Mouse (Mus musculus) right cerebral cortex, postnatal 25 days (tissue): ENCODE measurements around the gene Trpc1.

Experiments
- DNase-seq: peaks from one replicate; pipeline ENCODE4 v3.0.0; 2022

Trpc1 gene

GRCm38 (mm10) chr9:95750037-95750511, at the start of gene Trpc1:
Trpc1 (minus strand) TSS chr9:95750375.
- DNase-seq = peak; percentile 85

GRCm38 (mm10) chr9:95796323-95796722, 46.1 kb upstream of the Trpc1 start:
- DNase-seq = no peak

DNA sequence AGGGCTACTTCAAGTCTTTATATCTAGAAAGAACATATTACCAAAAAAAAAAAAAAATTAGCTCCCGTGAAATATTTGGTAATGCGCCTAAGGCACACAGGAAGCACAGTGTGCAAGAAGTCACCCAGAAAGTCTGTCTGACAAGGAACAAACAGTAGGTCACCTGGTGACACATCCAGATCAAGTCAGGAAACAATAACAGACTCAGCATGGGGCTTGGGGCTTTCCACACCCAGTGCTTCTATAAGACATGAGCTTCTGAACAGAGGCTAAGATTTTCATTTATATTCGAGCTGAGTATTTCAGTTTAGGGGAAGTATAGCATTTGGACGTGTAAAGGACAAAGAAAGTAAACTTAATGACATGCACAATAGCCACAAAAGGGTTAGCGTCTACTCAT, 45.7 kb upstream of the Trpc1 start:
- no peak for DNase-seq

- DNase-seq = no peak
Measured at GRCm38 (mm10) chr9:95795077-95795784, 45.1 kb upstream of the Trpc1 start.

GRCm38 (mm10) chr9:95793986-95794744, 44.0 kb upstream of the Trpc1 start:
- no peak for DNase-seq

GRCm38 (mm10) chr9:95784888-95785511, 34.8 kb upstream of the Trpc1 start:
- peak; percentile 32 for DNase-seq

DNA sequence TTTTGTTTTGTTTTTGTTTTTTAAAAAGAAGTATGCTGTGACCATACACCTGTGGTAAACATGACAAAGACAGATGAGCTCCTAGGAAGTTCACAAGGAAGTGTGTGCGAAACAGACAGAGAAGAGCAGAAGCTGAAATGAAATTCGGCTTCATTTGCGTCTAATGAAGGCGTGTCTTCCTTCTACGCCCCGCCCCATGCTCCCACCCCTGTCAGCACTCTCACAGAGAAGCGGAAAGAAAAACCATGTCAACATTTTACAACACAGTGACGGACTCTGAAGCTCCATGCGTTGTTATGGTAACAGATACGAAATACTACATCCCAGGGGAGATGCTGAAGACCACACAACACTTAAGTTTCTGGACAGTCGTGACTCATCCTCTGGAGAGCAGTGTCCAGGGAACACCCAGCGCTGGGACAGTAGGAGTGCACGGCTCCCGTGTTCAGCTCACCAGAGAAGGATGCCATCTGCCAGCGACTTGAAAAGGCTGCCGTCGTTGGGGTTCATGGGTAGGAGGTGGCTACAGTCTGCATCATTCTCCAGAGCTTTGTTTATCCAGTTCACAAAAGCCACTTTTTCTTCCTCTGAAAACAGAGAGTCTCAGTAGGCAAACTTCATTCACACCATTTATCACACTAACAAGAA, 33.6 kb upstream of the Trpc1 start:
- DNase-seq = peak; percentile 18

DNA sequence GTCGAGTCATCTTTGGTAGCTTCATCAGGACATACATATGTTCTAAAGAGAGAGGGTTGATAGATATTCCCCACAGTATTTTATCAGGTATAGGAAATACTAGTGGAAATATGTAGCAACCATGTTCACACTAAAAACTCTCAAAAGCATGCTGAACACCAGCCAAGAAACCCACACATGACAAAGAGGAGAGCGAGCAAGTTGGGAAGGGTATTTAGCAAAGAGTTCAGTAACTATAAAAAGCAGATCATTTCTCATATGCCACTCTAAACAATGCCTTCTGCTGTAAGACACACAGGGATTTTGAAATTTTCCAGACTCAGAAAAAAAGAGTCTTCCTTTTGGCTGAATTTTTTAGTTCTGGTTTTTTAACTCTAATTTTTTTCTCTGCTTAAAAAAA, 21.5 kb upstream of the Trpc1 start:
- DNase-seq = no peak

DNA sequence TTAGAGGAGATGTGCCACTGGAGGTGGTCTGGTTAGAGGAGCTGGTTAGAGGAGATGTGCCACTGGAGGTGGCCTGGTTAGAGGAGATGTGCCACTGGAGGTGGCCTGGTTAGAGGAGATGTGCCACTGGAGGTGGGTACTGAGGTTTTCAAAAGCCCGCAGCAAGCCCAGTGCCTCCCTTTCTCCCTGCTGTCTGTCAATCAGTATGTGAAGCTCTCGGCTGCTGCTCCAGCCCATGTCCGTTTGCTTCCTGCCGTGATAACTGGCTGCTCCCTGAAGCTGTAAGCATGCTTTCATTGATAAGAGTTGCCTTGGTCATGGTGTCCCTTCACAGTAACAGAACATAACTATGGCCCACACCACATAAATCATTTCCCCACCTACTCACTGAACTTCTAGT, 13.0 kb upstream of the Trpc1 start:
- no peak for DNase-seq

DNA sequence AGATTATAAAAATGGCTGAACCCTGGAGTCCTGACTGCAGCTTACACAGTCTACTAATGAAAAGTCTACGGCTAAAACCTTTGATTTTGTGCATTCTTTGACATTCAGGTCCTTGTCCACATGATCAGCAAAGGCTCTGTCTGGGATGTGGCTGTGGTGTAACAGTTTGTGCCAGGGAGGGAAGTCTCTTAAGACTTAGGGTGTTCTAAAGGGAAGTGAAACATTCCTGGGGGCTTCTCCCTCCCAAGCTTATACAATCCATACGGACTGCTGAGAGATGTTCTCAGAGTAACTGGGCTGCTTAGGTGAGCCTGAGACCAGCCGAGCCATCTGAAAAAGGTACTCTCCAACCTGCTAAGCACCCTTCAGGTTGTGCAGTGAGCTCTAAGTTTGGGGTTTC, 12.1 kb upstream of the Trpc1 start:
- no peak for DNase-seq

GRCm38 (mm10) chr9:95761381-95761780, 11.2 kb upstream of the Trpc1 start:
- DNase-seq = no peak

GRCm38 (mm10) chr9:95750746-95751145, 571 bp upstream of the Trpc1 start:
- no peak for DNase-seq

- peak; percentile 25 for DNase-seq
Measured at GRCm38 (mm10) chr9:95749461-95749928, 680 bp downstream of the Trpc1 start.

DNA sequence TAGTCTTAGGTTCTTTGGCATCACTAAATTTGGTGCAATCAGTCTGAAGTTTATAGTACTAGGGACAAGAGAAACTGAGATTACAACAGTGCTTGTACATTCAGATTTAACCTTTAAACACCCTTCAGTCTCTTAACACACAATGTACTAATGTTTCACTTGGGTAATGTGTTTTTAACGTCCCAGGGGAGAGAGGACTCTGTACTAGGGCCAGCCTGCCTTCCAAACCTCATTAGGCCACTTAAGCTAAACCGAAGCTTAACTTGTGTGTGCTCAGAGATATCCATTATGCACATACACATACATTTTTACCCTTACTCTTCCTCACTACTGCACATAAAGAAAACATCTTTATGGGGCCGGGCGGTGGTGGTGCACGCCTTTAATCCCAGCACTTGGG, 2.9 kb downstream of the Trpc1 start:
- no peak for DNase-seq

GRCm38 (mm10) chr9:95744845-95745613, 5.1 kb downstream of the Trpc1 start:
- no peak for DNase-seq

DNA sequence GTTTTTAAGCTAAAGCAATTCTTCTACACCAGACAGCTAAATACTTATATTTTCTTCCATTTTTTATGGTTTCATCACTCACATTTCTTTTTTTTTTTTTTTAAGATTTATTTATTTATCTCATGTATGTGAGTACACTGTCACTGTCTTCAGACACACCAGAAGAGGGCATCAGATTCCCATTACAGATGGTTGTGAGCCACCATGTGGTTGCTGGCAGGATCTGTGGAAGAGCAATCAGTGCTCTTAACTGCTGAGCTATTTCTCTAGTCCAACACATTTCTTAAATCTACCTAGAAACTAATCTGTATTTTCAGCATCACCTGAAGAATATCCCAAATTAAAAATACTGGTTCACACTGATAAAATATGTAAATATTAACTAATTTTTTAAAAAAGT, 13.9 kb downstream of the Trpc1 start:
- no peak for DNase-seq

GRCm38 (mm10) chr9:95712574-95712973, 37.6 kb downstream of the Trpc1 start:
- DNase-seq = no peak

GRCm38 (mm10) chr9:95708943-95709342, 41.2 kb downstream of the Trpc1 start:
- no peak for DNase-seq

DNA sequence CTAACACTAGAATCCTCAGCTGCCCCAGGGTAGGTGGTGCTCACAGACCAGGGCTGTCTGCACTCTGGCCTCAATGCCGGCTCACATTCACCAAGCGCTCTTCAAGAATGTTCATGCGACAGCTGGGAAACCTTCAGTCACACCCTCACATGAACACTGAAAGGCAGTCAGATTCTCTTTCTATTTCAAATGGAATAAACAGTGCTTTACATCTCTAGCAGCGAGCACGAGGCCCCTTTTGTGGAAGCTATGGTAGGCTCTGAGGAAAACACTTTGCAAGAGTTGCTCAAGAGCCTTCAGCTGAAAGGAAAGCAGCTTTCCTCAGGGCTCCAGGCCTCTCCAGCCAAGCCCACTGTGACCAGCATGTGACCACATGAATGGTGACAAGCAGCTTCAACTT, 44.8 kb downstream of the Trpc1 start:
- DNase-seq = no peak

DNA sequence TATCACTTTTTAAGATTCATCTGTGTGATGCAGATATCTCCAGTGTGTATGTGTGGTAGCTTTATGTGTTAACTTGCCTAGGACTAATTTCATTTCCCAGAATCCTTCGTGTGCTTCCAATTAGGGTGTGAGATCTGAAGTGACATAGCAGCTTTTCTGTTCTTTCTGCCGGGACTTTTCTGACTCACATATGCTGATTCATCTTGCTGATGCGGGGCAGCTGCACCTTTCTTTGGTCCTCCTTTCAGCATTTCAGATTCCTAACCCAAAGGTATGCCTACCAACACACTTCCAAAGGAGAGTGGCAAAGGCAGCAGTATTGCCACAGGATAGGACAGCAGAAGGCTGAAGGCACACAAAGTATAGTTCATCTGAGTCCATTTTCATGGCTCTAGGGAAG, 46.1 kb downstream of the Trpc1 start:
- peak; percentile 19 for DNase-seq

- no peak for DNase-seq
Measured at GRCm38 (mm10) chr9:95699273-95699672, 50.9 kb downstream of the Trpc1 start.

- DNase-seq = no peak
Measured at GRCm38 (mm10) chr9:95697808-95698207, 52.4 kb downstream of the Trpc1 start.
